8 mouse cellular contexts compared by ENCODE assay signal in genomic region chr10:77211116-77211570, GRCm38 (mm10). TPM values are rescaled to one million over a fixed set of nuclear protein-coding genes. Genes with fewer than 3 reads are reported as not detected.
A peak's percentile ranks its signal among the peaks of the same experiment; 100 is the strongest.
DNase-seq lines count a peak whose midpoint lies in the region; ATAC-seq lines count a peak whose summit lies in the region.

No protein-coding gene starts in this region.

- 26% methylated on average over 11 of the region's 11 CpGs for WGBS in lung, embryonic 15.5 days

- no peak overlapping the region for H3K4me3 ChIP-seq in lung, embryonic 15.5 days

- H3K36me3 ChIP-seq in lung, embryonic 15.5 days = no peaks in the 10 kb centered on the region

- no peaks in the 10 kb centered on the region for H3K27me3 ChIP-seq in lung, embryonic 15.5 days

- no peak for ATAC-seq in lung, embryonic 15.5 days (ENCODE audit: borderline replicate concordance, extremely low read depth, low FRiP score, low TSS enrichment)
- ATAC-seq in monocyte, adult 5-6 weeks (replicated peaks; ENCODE audit: insufficient number of reproducible peaks, low FRiP score, low TSS enrichment, poor library complexity, severe bottlenecking) = no peak

- H3K9ac ChIP-seq in lung, embryonic 15.5 days = no peak overlapping the region

- no peak overlapping the region for H3K4me2 ChIP-seq in lung, embryonic 15.5 days

- no peaks in the 10 kb centered on the region for H3K9me3 ChIP-seq in lung, embryonic 15.5 days

- H3K27ac ChIP-seq in lung, embryonic 15.5 days = peak overlapping the region; percentile 39

- DNase-seq in frontal cortex, postnatal 36 days (ENCODE audit: low spot score in 2 of 2) = peak; percentile 16 to 62
- no peak for DNase-seq in frontal cortex, postnatal 25 days (ENCODE audit: low spot score in 2 of 2)
- DNase-seq in adrenal gland, postnatal 25 days = peak; percentile 83
- DNase-seq in heart, adult 11 months = peak; percentile 98
- peak; percentile 57 for DNase-seq in kidney, adult 9 months
- DNase-seq in urinary bladder, postnatal 36 days (ENCODE audit: low spot score in 2 of 2) = peak; percentile 53 to 81

- H3K4me1 ChIP-seq in lung, embryonic 15.5 days = peaks cover 61% of the 10 kb centered on the region

RNA-seq across cellular contexts. Expression of gene Col18a1, which starts 44.8 kb away (rescaled TPM):
- total RNA-seq in adrenal gland, postnatal 25 days (2021) = 26.1 and 29.6 TPM in 2 replicates
- 263 and 283 TPM in 2 replicates for polyA plus RNA-seq in lung, embryonic 15.5 days (2015; fragmentation: Nextera tagmentation; extraction: Ambion mirVana)
- total RNA-seq in monocyte, adult 5-6 weeks (2017) = not detected in 3 replicates

RNA-seq across cellular contexts. Expression of gene Pofut2, which starts 47.9 kb away (rescaled TPM):
- total RNA-seq in adrenal gland, postnatal 25 days (2021) = 69.1 and 75.7 TPM in 2 replicates
- 128 and 139 TPM in 2 replicates for polyA plus RNA-seq in lung, embryonic 15.5 days (2015; fragmentation: Nextera tagmentation; extraction: Ambion mirVana)
- total RNA-seq in monocyte, adult 5-6 weeks (2017) = 16.3 to 29.2 TPM (median 21.8 TPM) in 3 replicates

Comparison
In these comparisons a context has a peak if more than half of its experiments do, and no peak if none do; other contexts are left out.
1. DNase-seq: peak in frontal cortex, postnatal 36 days (2 of 2), adrenal gland, postnatal 25 days (single experiment), heart, adult 11 months (single experiment), kidney, adult 9 months (single experiment) and urinary bladder, postnatal 36 days (2 of 2); none in frontal cortex, postnatal 25 days (0 of 2).
2. RNA of gene Col18a1, which starts 44.8 kb away (total RNA-seq): 26.1 to 29.6 TPM in adrenal gland, postnatal 25 days; not detected in monocyte, adult 5-6 weeks; every median in the first group is over 10 times any median in the second.